Mouse (Mus musculus): Measurements from ENCODE around the gene Sec24d. TPM values are rescaled to one million over a fixed set of nuclear protein-coding genes. Genes with fewer than 3 reads are reported as not detected.

Gene Sec24d
- polyA plus RNA-seq, 1 experiment from 2014 or later, result 56.0 TPM

DNA sequence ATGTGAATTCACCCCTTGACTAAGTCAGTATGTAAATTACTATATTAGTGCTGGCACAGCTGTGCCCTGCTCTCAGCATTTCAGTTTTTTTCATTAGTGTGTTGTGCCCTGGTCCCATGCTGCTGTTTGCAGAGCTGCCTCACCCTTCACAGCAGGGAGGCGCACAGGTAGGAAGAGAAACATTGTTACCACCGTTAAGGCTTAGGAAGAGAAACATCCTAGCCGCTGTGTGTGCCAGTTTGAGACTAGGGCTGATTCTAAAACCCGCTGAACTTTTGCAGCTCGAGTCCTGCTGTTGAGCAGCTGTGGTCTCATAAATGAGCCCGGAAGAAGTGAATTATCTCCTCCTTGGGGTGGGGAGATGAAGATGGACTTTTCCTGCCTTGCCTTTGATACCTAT is 41.9 kb downstream of the Sec24d start:
- no peak for DNase-seq (ENCODE audit: low spot score)
- Histone ChIP-seq H3K27ac (no peak overlapping the region), H3K36me3 (peaks cover 44% of the 10 kb centered on the region; the same call in 1 of the 2 replicates), H3K4me3 (no peak overlapping the region), H3K9me3 (no peaks in the 10 kb centered on the region), H3K4me1 (peaks cover 8% of the 10 kb centered on the region), H3K27me3 (ENCODE audit: insufficient read depth, poor library complexity, severe bottlenecking) (no peaks in the 10 kb centered on the region)
- 78% methylated on average over 6 of the region's 6 CpGs for WGBS

- no peak overlapping the region for H3K4me3 ChIP-seq
- WGBS, result 86% methylated on average over 9 of the region's 9 CpGs
- H3K27ac ChIP-seq, result no peak overlapping the region
- H3K9me3 ChIP-seq, result no peaks in the 10 kb centered on the region
- peaks cover 22% of the 10 kb centered on the region; the same call in 1 of the 2 replicates for H3K36me3 ChIP-seq
- H3K27me3 ChIP-seq (ENCODE audit: insufficient read depth, poor library complexity, severe bottlenecking), result no peaks in the 10 kb centered on the region
- no peak for DNase-seq (ENCODE audit: low spot score)
- peaks cover 24% of the 10 kb centered on the region for H3K4me1 ChIP-seq
These were observed 45.3 kb downstream of the Sec24d start for GRCm38 (mm10) chr3:123312477-123313062.

GRCm38 (mm10) chr3:123313477-123313876 is 46.2 kb downstream of the Sec24d start:
- no peak for DNase-seq (ENCODE audit: low spot score)
- Histone ChIP-seq H3K36me3 (peaks cover 19% of the 10 kb centered on the region; the same call in 1 of the 2 replicates), H3K4me3 (no peak overlapping the region), H3K9me3 (no peaks in the 10 kb centered on the region), H3K4me1 (peaks cover 30% of the 10 kb centered on the region), H3K27ac (no peak overlapping the region), H3K27me3 (ENCODE audit: insufficient read depth, poor library complexity, severe bottlenecking) (no peaks in the 10 kb centered on the region)
- 73% methylated on average over 5 of the region's 5 CpGs for WGBS

- no peaks in the 10 kb centered on the region for H3K27me3 ChIP-seq (ENCODE audit: insufficient read depth, poor library complexity, severe bottlenecking)
- DNase-seq (ENCODE audit: low spot score), result no peak
- peaks cover 30% of the 10 kb centered on the region for H3K4me1 ChIP-seq
- no peak overlapping the region for H3K4me3 ChIP-seq
- WGBS, result 32% methylated on average over 12 of the region's 12 CpGs
- H3K27ac ChIP-seq, result no peak overlapping the region
- peaks cover 18% of the 10 kb centered on the region; the same call in 1 of the 2 replicates for H3K36me3 ChIP-seq
- H3K9me3 ChIP-seq, result no peaks in the 10 kb centered on the region
These were observed 46.8 kb downstream of the Sec24d start for GRCm38 (mm10) chr3:123313920-123314614.

DNA sequence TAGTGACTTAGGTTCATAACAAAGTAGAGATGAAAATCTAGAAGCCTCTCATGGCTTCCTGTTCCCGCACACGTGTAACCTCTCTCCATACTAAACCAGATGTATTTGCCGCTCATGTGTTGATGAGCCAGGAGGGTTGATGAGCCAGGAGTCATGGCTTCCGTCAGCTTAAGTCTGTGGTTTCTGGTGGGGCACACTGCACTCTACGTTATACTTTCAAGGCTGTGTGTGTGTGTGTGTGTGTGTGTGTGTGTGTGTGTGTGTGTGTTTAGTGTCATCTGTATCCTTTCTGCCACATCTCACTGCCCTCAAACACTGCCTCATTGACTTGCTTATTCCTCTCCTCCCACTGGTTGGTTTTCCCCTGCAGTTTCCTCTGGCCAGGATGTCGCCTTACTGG is 48.8 kb downstream of the Sec24d start:
- H3K36me3 ChIP-seq, result peaks cover 8% of the 10 kb centered on the region; the same call in 1 of the 2 replicates
- H3K27ac ChIP-seq, result no peak overlapping the region
- H3K27me3 ChIP-seq (ENCODE audit: insufficient read depth, poor library complexity, severe bottlenecking), result no peaks in the 10 kb centered on the region
- no peaks in the 10 kb centered on the region for H3K9me3 ChIP-seq
- H3K4me3 ChIP-seq, result no peak overlapping the region
- WGBS, result 82% methylated on average over 6 of the region's 6 CpGs
- no peak for DNase-seq (ENCODE audit: low spot score)
- peaks cover 30% of the 10 kb centered on the region for H3K4me1 ChIP-seq

DNA sequence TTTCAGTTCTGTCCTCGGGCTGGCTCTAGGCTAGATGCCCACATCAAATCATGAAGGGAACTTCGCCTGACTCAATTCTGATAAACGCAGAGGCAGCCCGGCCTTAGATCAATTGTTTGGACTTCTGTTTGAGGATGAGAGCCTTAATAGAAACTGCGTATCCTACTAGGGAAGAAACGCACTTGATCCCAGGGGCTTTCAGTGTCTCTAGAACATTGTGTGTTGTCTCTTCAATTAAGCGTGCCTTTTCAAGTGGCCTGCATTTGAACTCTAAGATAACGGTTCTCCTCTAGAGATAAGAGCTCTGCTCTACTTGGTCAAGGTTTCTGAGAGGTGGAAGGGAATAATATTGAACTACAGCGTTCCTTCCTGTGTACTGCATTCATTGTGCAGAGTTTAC is 49.8 kb downstream of the Sec24d start:
- Histone ChIP-seq H3K9me3 (no peaks in the 10 kb centered on the region), H3K36me3 (peaks cover 8% of the 10 kb centered on the region; the same call in 1 of the 2 replicates), H3K4me3 (no peak overlapping the region), H3K27ac (no peak overlapping the region), H3K4me1 (peaks cover 30% of the 10 kb centered on the region), H3K27me3 (ENCODE audit: insufficient read depth, poor library complexity, severe bottlenecking) (no peaks in the 10 kb centered on the region)
- WGBS, result 31% methylated on average over 9 of the region's 9 CpGs
- no peak for DNase-seq (ENCODE audit: low spot score)

DNA sequence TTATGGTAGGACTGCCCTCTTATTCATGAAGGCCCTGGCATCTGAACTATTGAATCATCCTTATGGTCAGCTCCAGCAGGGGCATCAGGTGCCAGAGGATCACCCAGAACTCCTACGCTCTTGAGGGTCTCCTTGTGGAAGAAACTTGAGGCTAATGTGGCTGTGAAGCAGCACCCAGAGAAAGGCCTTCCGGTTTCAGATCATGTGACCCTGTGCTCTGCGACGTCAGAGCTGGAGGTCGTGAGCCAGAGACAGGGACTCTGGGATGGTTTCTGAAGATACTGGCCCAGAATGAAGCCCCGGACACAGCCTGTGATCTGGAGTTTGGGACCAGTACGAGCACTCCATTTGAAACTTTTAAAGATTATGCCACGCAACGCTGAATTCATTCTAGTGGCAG is 53.1 kb downstream of the Sec24d start:
- WGBS, result 76% methylated on average over 9 of the region's 9 CpGs
- no peak overlapping the region for H3K4me3 ChIP-seq

GRCm38 (mm10) chr3:123321612-123322011 is 54.4 kb downstream of the Sec24d start:
- no peak overlapping the region for H3K27ac ChIP-seq
- H3K4me1 ChIP-seq, result peaks cover 49% of the 10 kb centered on the region
- no peaks in the 10 kb centered on the region for H3K27me3 ChIP-seq (ENCODE audit: insufficient read depth, poor library complexity, severe bottlenecking)
- no peak for DNase-seq (ENCODE audit: low spot score)
- H3K36me3 ChIP-seq, result peaks cover 5% of the 10 kb centered on the region; the same call in 1 of the 2 replicates
- WGBS, result 75% methylated on average over 6 of the region's 6 CpGs
- no peak overlapping the region for H3K4me3 ChIP-seq
- H3K9me3 ChIP-seq, result no peaks in the 10 kb centered on the region

More for the DNA sequence above, 53.1 kb downstream of the Sec24d start:
- no peak overlapping the region for H3K27ac ChIP-seq
- H3K4me1 ChIP-seq, result peaks cover 46% of the 10 kb centered on the region
- H3K9me3 ChIP-seq, result no peaks in the 10 kb centered on the region
- H3K36me3 ChIP-seq, result peaks cover 5% of the 10 kb centered on the region; the same call in 1 of the 2 replicates
- H3K27me3 ChIP-seq (ENCODE audit: insufficient read depth, poor library complexity, severe bottlenecking), result no peaks in the 10 kb centered on the region
- no peak for DNase-seq (ENCODE audit: low spot score)

GRCm38 (mm10) chr3:123322147-123322546 is 54.9 kb downstream of the Sec24d start:
- Histone ChIP-seq H3K4me3 (no peak overlapping the region), H3K27me3 (ENCODE audit: insufficient read depth, poor library complexity, severe bottlenecking) (no peaks in the 10 kb centered on the region), H3K4me1 (peaks cover 45% of the 10 kb centered on the region), H3K27ac (0 out of 2 replicates have a peak overlapping the region, but pooled peaks have one; percentile 59), H3K36me3 (peaks cover 5% of the 10 kb centered on the region; the same call in 1 of the 2 replicates), H3K9me3 (no peaks in the 10 kb centered on the region)
- no peak for DNase-seq (ENCODE audit: low spot score)
- WGBS, result 44% methylated on average over 1 of the region's 1 CpGs

- no peaks in the 10 kb centered on the region for H3K27me3 ChIP-seq (ENCODE audit: insufficient read depth, poor library complexity, severe bottlenecking)
- 37% methylated on average over 4 of the region's 4 CpGs for WGBS
- no peaks in the 10 kb centered on the region for H3K9me3 ChIP-seq
- peak overlapping the region; percentile 12; the same call in 1 of the 2 replicates for H3K4me3 ChIP-seq
- H3K27ac ChIP-seq, result peak overlapping the region; percentile 78
- peaks cover 39% of the 10 kb centered on the region for H3K4me1 ChIP-seq
- no peak for DNase-seq (ENCODE audit: low spot score)
- H3K36me3 ChIP-seq, result peaks cover 16% of the 10 kb centered on the region; the same call in 1 of the 2 replicates
These were observed 57.1 kb downstream of the Sec24d start for GRCm38 (mm10) chr3:123324326-123324725.

- no peaks in the 10 kb centered on the region for H3K27me3 ChIP-seq (ENCODE audit: insufficient read depth, poor library complexity, severe bottlenecking)
- no peak overlapping the region for H3K4me3 ChIP-seq
- H3K36me3 ChIP-seq, result peaks cover 22% of the 10 kb centered on the region
- 50% methylated on average over 6 of the region's 6 CpGs for WGBS
- no peaks in the 10 kb centered on the region for H3K9me3 ChIP-seq
- no peak for DNase-seq (ENCODE audit: low spot score)
- H3K4me1 ChIP-seq, result peaks cover 40% of the 10 kb centered on the region
- H3K27ac ChIP-seq, result no peak overlapping the region
These were observed 62.0 kb downstream of the Sec24d start for GRCm38 (mm10) chr3:123329251-123329650.

GRCm38 (mm10) chr3:123330221-123330620 is 63.0 kb downstream of the Sec24d start:
- Histone ChIP-seq H3K9me3 (no peaks in the 10 kb centered on the region), H3K36me3 (peaks cover 22% of the 10 kb centered on the region), H3K4me3 (no peak overlapping the region), H3K4me1 (peaks cover 41% of the 10 kb centered on the region), H3K27me3 (ENCODE audit: insufficient read depth, poor library complexity, severe bottlenecking) (no peaks in the 10 kb centered on the region), H3K27ac (no peak overlapping the region)
- 69% methylated on average over 4 of the region's 4 CpGs for WGBS
- DNase-seq (ENCODE audit: low spot score), result no peak

DNA sequence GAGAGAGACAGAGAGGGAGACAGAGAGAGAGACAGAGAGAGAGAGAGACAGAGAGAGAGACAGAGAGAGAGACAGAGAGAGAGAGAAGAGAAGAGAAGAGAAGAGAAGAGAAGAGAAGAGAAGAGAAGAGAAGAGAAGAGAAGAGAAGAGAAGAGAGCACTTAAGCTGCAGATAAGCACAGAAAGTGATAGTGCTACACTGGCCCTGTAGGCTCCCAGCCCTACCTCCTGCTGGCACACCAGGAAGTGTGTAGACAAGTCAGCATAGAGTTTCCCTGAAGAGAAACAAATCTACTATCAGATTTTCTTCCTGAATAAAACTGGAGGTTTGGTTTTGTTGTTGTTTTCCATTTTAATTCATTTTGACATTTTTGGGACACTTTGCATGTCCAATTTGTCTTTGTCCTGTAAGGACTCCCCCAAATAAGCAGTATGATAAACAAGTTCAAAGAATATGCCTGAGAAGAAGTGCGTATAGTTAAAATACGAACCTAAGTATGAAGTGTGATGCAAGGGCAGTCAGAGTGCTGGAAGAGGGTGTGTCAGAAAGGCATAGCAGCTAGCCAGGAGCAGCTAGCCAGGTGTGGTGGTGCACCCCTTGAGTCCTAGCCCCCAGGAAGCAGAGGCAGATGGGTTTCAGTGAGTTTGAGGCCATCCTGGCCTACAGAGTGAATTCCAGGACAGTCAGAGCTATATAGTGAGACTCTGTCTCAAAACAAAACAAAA is 65.2 kb downstream of the Sec24d start:
- Histone ChIP-seq H3K9me3 (no peaks in the 10 kb centered on the region), H3K36me3 (peaks cover 26% of the 10 kb centered on the region), H3K4me1 (peaks cover 34% of the 10 kb centered on the region), H3K27me3 (ENCODE audit: insufficient read depth, poor library complexity, severe bottlenecking) (no peaks in the 10 kb centered on the region), H3K4me3 (no peak overlapping the region), H3K27ac (peak overlapping the region; percentile 62)
- WGBS, result 84% methylated on average over 2 of the region's 2 CpGs
- DNase-seq (ENCODE audit: low spot score), result no peak

Data from heart, embryonic 10.5 days (tissue).